In the genomic region with DNA sequence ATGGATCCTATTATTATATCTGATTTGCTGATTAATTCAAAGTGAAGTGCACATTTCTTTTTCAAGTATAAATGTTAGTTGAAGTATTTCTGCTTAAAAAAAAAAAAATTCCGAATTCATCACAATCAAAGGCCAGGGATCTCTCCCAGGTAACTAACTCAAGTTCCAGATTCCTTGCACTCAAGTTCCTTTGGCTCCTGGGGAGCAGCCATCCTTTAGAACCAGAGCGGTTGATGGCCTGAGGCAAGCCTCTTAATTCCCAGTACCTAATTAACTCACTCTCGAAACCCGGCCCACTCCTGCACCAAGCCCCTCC, we compare ENCODE assay signal across 8 mouse cellular contexts. TPM values are rescaled to one million over a fixed set of nuclear protein-coding genes. Genes with fewer than 3 reads are reported as not detected.
DNase-seq lines count a peak whose midpoint lies in the region; ATAC-seq and TF ChIP-seq lines count a peak whose summit lies in the region.

No protein-coding gene starts in this region.

- peaks cover 6% of the 10 kb centered on the region; the same call in 1 of the 2 replicates for H3K36me3 ChIP-seq in heart, embryonic 11.5 days (ENCODE audit: control insufficient read depth, insufficient read depth, low read length)
- H3K36me3 ChIP-seq in C2C12 (ENCODE audit: control insufficient read depth, insufficient read depth) = peaks cover 22% of the 10 kb centered on the region
- peaks cover 15% of the 10 kb centered on the region for H3K36me3 ChIP-seq in forebrain, embryonic 13.5 days (ENCODE audit: poor library complexity, severe bottlenecking)
- peaks cover 18% of the 10 kb centered on the region for H3K36me3 ChIP-seq in liver, embryonic 13.5 days

- ATAC-seq in heart, embryonic 11.5 days (replicated peaks; ENCODE audit: insufficient number of reproducible peaks, low FRiP score, low TSS enrichment) = no peak
- no peak for ATAC-seq in forebrain, embryonic 13.5 days
- no peak for ATAC-seq in liver, embryonic 13.5 days (ENCODE audit: low read depth)

- no peak overlapping the region for H3K27ac ChIP-seq in heart, embryonic 11.5 days (ENCODE audit: low read depth, low read length)
- H3K27ac ChIP-seq in forebrain, embryonic 13.5 days = no peak overlapping the region
- no peak overlapping the region for H3K27ac ChIP-seq in liver, embryonic 13.5 days

- peaks cover 44% of the 10 kb centered on the region for H3K79me2 ChIP-seq in C2C12 (ENCODE audit: control insufficient read depth, insufficient read depth)

- under 1% methylated on average over 4 of the region's 4 CpGs for WGBS in heart, embryonic 11.5 days (ENCODE audit: insufficient replicate concordance)
- WGBS in forebrain, embryonic 13.5 days = 3% methylated on average over 4 of the region's 4 CpGs
- WGBS in liver, embryonic 13.5 days (ENCODE audit: insufficient replicate concordance) = under 1% methylated on average over 4 of the region's 4 CpGs

- H3ac ChIP-seq in C2C12 (ENCODE audit: control insufficient read depth, insufficient read length, low read depth) = no peak overlapping the region

- H3K27me3 ChIP-seq in heart, embryonic 11.5 days (ENCODE audit: control insufficient read depth, insufficient read depth, low read length) = no peaks in the 10 kb centered on the region
- no peaks in the 10 kb centered on the region for H3K27me3 ChIP-seq in C2C12 (ENCODE audit: control insufficient read depth, insufficient read depth, insufficient read length)
- H3K27me3 ChIP-seq in forebrain, embryonic 13.5 days = no peaks in the 10 kb centered on the region
- H3K27me3 ChIP-seq in liver, embryonic 13.5 days = no peaks in the 10 kb centered on the region

- H3K9me3 ChIP-seq in heart, embryonic 11.5 days (replicated peaks; ENCODE audit: control insufficient read depth, low read length) = no peaks in the 10 kb centered on the region
- no peaks in the 10 kb centered on the region for H3K9me3 ChIP-seq in forebrain, embryonic 13.5 days (replicated peaks)
- no peaks in the 10 kb centered on the region for H3K9me3 ChIP-seq in liver, embryonic 13.5 days (replicated peaks)

- H3K4me3 ChIP-seq in heart, embryonic 11.5 days (ENCODE audit: low read depth, low read length) = peak overlapping the region; percentile 78
- peak overlapping the region; percentile 21 for H3K4me3 ChIP-seq in C2C12 (ENCODE audit: insufficient read depth, poor library complexity, severe bottlenecking)
- peak overlapping the region; percentile 95 for H3K4me3 ChIP-seq in forebrain, embryonic 13.5 days
- H3K4me3 ChIP-seq in liver, embryonic 13.5 days (replicated peaks) = peak overlapping the region; percentile 99

- peaks cover 3% of the 10 kb centered on the region; the same call in 1 of the 2 replicates for H3K4me1 ChIP-seq in heart, embryonic 11.5 days (ENCODE audit: control insufficient read depth, insufficient read depth, low read length)
- H3K4me1 ChIP-seq in forebrain, embryonic 13.5 days = peaks cover 17% of the 10 kb centered on the region
- H3K4me1 ChIP-seq in liver, embryonic 13.5 days (replicated peaks) = peaks cover 29% of the 10 kb centered on the region

- DNase-seq in heart, adult 18-20 months = no peak
- DNase-seq in liver, embryonic 13.5 days = no peak
- DNase-seq in embryo, embryonic 10 days (ENCODE audit: low spot score) = no peak
- DNase-seq in spleen, postnatal 14 days (ENCODE audit: low spot score in 2 of 2) = no peak
- DNase-seq in layer of hippocampus, adult 8-10 months (ENCODE audit: low spot score in 2 of 2) = no peak

- no peak for TF ChIP-seq CTCF in C2C12 (IDR thresholded peaks at IDR 0.05; ENCODE audit: control insufficient read depth, insufficient read depth, insufficient read length)

- H3K79me3 ChIP-seq in C2C12 (ENCODE audit: low read depth) = peaks cover 35% of the 10 kb centered on the region

- no peak overlapping the region for H3K9ac ChIP-seq in heart, embryonic 11.5 days (ENCODE audit: low read depth, low read length)
- H3K9ac ChIP-seq in forebrain, embryonic 13.5 days = no peak overlapping the region
- H3K9ac ChIP-seq in liver, embryonic 13.5 days = no peak overlapping the region

- peak overlapping the region; percentile 61 for H3K4me2 ChIP-seq in heart, embryonic 11.5 days
- peak overlapping the region; percentile 78 for H3K4me2 ChIP-seq in forebrain, embryonic 13.5 days
- H3K4me2 ChIP-seq in liver, embryonic 13.5 days = peak overlapping the region; percentile 82

TF ChIP-seq in C2C12, 6 proteins besides CTCF, POLR2A, EP300 and RAD21:
- TF ChIP-seq MYOG (IDR thresholded peaks at IDR 0.05; ENCODE audit: control insufficient read depth, extremely low read depth, insufficient read length) = no peak
- no peak for TF ChIP-seq FOSL1 (IDR thresholded peaks at IDR 0.05; ENCODE audit: insufficient read depth, low read length, poor library complexity, severe bottlenecking)
- no peak for TF ChIP-seq MAX (IDR thresholded peaks at IDR 0.05)
- TF ChIP-seq MYOD1 (IDR thresholded peaks at IDR 0.05; ENCODE audit: control insufficient read depth, insufficient read length, low read depth) = no peak
- no peak for TF ChIP-seq CEBPB (IDR thresholded peaks at IDR 0.05; ENCODE audit: low read depth)
- no peak for TF ChIP-seq USF1 (IDR thresholded peaks at IDR 0.05; ENCODE audit: low read depth)
TF ChIP-seq in C2C12: peak in this region for 0.

RNA-seq across cellular contexts. Expression of gene Actl6a, which starts 1.9 kb away (rescaled TPM):
- polyA plus RNA-seq in heart, embryonic 11.5 days (2014; fragmentation: Nextera tagmentation; extraction: Ambion mirVana) = 110 and 122 TPM in 2 replicates
- total RNA-seq in heart, adult 18-20 months (2021) = 10 to 100 TPM; 20.8 to 24.0 TPM
- polyA plus RNA-seq in C2C12 (2012; fragmentation: generic; extraction: Trizol) = 77.7 TPM
- polyA plus RNA-seq in forebrain, embryonic 13.5 days (2015; fragmentation: Nextera tagmentation; extraction: Ambion mirVana) = 206 and 214 TPM in 2 replicates
- 113 and 127 TPM in 2 replicates for polyA plus RNA-seq in liver, embryonic 13.5 days (2015; fragmentation: Nextera tagmentation; extraction: Ambion mirVana)
- 10 to 100 TPM; 14.0 to 21.6 (median 19.3) TPM for total RNA-seq in layer of hippocampus, adult 8-10 months (2022)

RNA-seq across cellular contexts. Expression of gene Ndufb5, which starts 28.8 kb away (rescaled TPM):
- polyA plus RNA-seq in heart, embryonic 11.5 days (2014; fragmentation: Nextera tagmentation; extraction: Ambion mirVana) = 468 and 475 TPM in 2 replicates
- 100 to 1,000 TPM; 913 to 962 TPM for total RNA-seq in heart, adult 18-20 months (2021)
- 137 TPM for polyA plus RNA-seq in C2C12 (2012; fragmentation: generic; extraction: Trizol)
- polyA plus RNA-seq in forebrain, embryonic 13.5 days (2015; fragmentation: Nextera tagmentation; extraction: Ambion mirVana) = 330 and 338 TPM in 2 replicates
- 172 and 175 TPM in 2 replicates for polyA plus RNA-seq in liver, embryonic 13.5 days (2015; fragmentation: Nextera tagmentation; extraction: Ambion mirVana)
- 100 to 1,000 TPM; 181 to 204 (median 197) TPM for total RNA-seq in layer of hippocampus, adult 8-10 months (2022)

RNA-seq across cellular contexts. Expression of gene Mrpl47, which starts 29.4 kb away (rescaled TPM):
- polyA plus RNA-seq in heart, embryonic 11.5 days (2014; fragmentation: Nextera tagmentation; extraction: Ambion mirVana) = 30.5 and 41.2 TPM in 2 replicates
- 10 to 100 TPM; 38.5 to 44.9 TPM for total RNA-seq in heart, adult 18-20 months (2021)
- polyA plus RNA-seq in C2C12 (2012; fragmentation: generic; extraction: Trizol) = 15.7 TPM
- polyA plus RNA-seq in forebrain, embryonic 13.5 days (2015; fragmentation: Nextera tagmentation; extraction: Ambion mirVana) = 37.3 and 39.0 TPM in 2 replicates
- 29.7 and 31.9 TPM in 2 replicates for polyA plus RNA-seq in liver, embryonic 13.5 days (2015; fragmentation: Nextera tagmentation; extraction: Ambion mirVana)
- 10 to 100 TPM; 15.2 to 24.7 (median 22.4) TPM for total RNA-seq in layer of hippocampus, adult 8-10 months (2022)

Comparison
In these comparisons a context has a peak if more than half of its experiments do, and no peak if none do; other contexts are left out.
1. H3K4me3 ChIP-seq: peak in every context shown above with its lines; median percentile 99 in liver, embryonic 13.5 days; 95 in forebrain, embryonic 13.5 days; 78 in heart, embryonic 11.5 days; 21 in C2C12.